Mouse (Mus musculus) frontal cortex, postnatal 36 days (tissue): ENCODE measurements at regions not wholly inside any gene's neighbourhood (a gene's known extent, or its start where the extent isn't known, plus 50 kb on each side); places are given as distances from the start of the nearest gene placed in this dataset.
"Not testable (repeated sequence)": the region's sequence is repeated elsewhere in the genome, so short reads cannot be mapped to it uniquely, and the experiment has no call there.

Source experiments
- DNase-seq, 2 experiments: peaks; one replicate each; pipeline ENCODE4 v3.0.0; 2022; ENCODE audit warnings: low spot score in 2 of 2

GRCm38 (mm10) chr6:37748296-37748980 is 122.2 kb upstream of the Trim24 start:
- no peak for DNase-seq

DNA sequence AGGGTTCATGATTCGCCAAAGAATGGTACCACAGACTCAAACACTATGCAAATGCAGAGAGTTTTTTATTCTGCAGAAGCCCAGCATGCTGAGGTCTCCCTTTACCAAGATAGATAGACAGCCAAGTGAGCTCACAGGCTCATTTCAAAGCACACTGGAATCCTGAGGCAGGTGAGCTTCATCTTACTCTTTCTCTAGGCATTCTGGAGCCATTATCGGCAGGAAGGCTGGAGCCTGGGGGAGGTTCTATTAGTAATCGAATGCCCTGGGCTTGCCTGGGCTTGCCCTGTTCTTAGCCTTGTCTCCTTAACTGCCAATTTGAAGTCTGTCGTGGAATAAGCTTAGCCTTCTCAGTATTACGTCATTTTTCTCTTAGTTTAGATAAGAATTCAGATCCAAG is 121.6 kb upstream of the Trim24 start:
- DNase-seq = no peak

DNA sequence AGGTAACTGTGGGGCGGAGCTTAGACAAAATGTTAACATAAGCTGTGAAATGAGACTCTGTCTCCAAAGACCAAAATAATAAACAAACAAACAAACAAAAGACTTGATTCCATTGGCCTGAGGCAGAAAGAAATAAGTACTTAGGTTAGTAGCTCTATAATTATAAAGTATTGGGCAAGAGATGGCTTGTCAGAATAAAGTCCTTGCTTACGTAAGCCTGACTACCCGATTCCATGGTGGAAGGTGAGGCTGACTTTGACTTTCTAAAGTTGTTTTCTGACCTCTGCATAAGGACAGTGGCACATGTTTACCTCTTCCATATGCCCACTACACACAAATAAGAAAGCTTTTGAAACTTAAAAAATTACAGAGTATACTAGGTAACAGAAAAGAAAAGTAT is 120.3 kb upstream of the Trim24 start:
- DNase-seq = no peak

DNA sequence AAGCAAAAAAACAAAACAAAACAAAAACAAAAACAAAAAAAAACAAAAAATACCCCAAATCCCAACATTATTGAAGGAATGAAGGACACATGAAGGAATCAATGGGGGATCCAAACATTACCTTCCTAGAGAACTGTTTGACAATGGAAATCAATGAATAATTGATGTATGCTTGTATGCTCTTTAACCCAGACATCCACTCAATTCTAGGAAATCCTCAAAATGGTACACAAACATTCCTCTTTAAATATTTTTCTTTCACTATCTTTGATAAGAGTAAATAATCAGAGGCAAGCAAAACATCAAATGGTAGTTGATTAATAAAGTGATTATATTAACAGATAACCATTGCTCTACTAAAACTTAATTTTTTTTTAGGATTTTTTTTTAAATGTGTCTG is 118.9 kb upstream of the Trim24 start:
- no peak for DNase-seq

- DNase-seq = not testable (repeated sequence)
Measured at GRCm38 (mm10) chr6:37761003-37761402, 109.6 kb upstream of the Trim24 start.

DNA sequence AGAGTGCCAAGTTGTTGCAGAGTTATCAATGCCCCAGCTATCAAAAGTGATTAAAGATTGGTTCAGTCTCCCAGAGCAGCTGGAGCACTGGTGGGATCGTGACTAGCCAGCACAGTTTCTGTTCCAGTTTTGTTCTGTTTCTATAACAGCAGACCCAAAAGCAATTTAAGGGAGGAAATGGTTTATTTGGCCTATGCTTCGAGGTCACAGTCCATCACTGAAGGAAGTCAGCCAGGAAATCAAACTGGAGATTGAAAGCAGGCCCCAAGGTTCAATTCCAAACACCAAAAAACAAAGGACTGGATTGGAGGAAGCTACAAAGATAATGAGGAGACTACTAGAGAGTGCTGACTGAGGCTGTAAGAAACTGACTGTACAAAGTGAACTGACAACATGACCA is 107.6 kb upstream of the Trim24 start:
- DNase-seq = no peak

- no peak for DNase-seq
Measured at GRCm38 (mm10) chr6:37767690-37768089, 102.9 kb upstream of the Trim24 start.

GRCm38 (mm10) chr6:37773294-37773693 is 97.3 kb upstream of the Trim24 start:
- DNase-seq = no peak

DNA sequence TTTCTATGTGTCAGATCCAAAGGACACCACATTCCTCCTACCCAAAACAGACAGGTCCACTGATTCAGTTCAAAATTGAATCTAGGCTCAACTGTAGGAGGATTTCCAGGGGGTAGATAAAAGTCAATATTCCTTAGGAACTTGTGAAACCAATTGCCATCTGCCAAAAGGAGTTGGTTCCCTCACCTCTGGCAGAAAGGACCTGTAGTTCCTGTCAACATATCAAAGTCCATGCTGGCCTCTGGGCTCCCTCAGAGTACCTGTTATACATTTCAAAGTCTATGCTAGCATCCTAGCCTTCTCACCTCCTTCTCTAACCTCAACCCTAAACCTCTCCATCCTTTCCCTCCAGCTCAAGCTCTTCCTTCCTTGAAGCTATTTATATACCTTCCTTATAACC is 95.5 kb upstream of the Trim24 start:
- no peak for DNase-seq

DNA sequence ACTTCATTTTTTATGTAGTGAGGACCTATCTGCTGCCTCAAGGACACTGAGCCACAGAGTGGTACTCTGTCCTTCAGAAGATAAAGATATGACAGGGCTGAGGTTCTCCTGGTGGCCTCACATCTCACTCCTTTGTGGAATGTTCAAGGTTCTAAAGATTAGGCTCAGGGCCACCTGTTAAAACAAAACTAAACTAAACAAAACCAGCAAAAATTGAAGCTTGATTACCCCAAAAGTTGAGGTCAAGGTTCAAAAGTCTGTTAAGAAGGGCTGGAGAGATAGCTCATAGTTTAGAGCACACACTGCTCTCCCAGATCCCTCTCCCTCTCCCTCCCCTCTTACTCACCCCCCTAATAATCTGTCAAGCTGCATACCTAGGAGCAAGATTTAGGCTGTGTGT is 90.7 kb upstream of the Trim24 start:
- DNase-seq = no peak

DNA sequence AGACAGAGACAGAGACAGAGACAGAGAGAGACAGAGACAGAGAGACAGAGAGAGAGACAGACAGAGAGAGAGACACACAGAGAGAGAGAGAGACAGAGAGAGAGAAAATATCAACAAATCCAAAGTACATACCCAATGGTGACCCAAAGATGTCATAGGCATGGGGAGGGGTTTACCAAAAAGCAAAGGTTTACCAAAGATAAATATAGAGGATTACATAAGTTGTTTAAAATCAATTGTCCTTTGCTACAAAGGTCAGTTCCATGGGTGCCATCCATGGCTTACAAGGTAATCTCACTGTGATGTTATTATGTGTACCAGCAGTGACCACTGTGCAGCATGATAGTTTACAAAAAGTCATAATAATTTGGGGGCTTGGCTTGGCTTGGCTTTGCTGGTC is 88.7 kb upstream of the Trim24 start:
- no peak for DNase-seq

- not testable (repeated sequence) for DNase-seq
Measured at GRCm38 (mm10) chr6:37785280-37785679, 85.3 kb upstream of the Trim24 start.

DNA sequence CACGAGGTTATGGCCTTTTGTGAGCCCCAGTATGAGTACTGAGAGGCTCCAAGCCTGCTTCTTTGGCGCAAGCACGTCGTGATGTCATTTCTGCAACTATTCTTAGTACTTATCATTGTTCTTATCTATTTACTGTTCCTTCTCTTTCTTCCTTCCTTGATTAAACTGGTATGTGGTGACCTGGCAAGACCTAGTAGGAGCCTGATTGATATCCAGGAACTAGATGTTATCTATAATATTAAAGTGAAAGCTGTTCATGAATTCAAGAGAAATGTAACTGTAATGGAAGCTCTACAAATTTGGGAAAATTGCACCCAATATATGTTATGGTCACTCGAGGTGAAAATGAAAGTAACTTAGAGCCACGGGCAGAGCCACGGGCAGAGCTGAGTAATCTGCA is 84.9 kb upstream of the Trim24 start:
- DNase-seq = no peak

- not testable (repeated sequence) for DNase-seq
Measured at GRCm38 (mm10) chr6:37787858-37788257, 82.8 kb upstream of the Trim24 start.

DNA sequence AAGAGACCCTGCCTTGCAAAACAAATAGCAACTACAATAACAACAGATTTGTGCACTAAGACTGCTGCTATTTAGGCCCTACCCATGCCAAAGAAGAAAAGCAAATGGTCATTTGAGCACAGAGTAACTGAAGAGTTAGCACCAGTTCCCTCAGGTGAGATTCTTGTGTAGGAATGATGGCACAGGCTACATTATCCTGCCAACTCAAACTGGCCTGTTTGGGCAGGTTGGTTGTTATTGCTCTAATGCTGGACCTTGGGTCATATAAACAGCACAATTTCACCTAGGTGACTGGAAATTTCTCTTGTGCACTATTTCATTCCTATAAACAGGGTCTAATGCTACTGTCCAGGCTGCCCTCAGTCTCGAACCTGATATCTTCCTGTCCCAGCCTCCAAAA is 79.7 kb upstream of the Trim24 start:
- DNase-seq = no peak

- no peak for DNase-seq
Measured at GRCm38 (mm10) chr6:37794211-37794610, 76.4 kb upstream of the Trim24 start.

- DNase-seq = no peak
Measured at GRCm38 (mm10) chr6:37795001-37795400, 75.6 kb upstream of the Trim24 start.

- no peak for DNase-seq
Measured at GRCm38 (mm10) chr6:37803231-37803630, 67.4 kb upstream of the Trim24 start.

- DNase-seq = not testable (repeated sequence)
Measured at GRCm38 (mm10) chr6:37805896-37806295, 64.7 kb upstream of the Trim24 start.

- not testable (repeated sequence) for DNase-seq
Measured at GRCm38 (mm10) chr6:37806529-37807191, 64.0 kb upstream of the Trim24 start.

- not testable (repeated sequence) for DNase-seq
Measured at GRCm38 (mm10) chr6:37815218-37815617, 55.4 kb upstream of the Trim24 start.
